Mouse (Mus musculus) limb, embryonic 14.5 days (tissue): ENCODE measurements around the gene Sergef. TPM values are rescaled to one million over a fixed set of nuclear protein-coding genes. Genes with fewer than 3 reads are reported as not detected.

Experiments used
- ATAC-seq: fragments of 200-750 bp; cut with Nextera tagmentation; 2 replicates; pipeline ENCODE4 v1.8.0; 2017; ENCODE audit warnings: low read depth, moderate number of reproducible peaks, moderate TSS enrichment; ENCODE audit not compliant: low FRiP score
- DNase-seq: peaks from one replicate; pipeline ENCODE4 v3.0.0-alpha.2; 2015; ENCODE audit warnings: low spot score
- H3K27ac ChIP-seq: fragments of 300-500 bp; sonication (generic); replicated peaks from 2 replicates; pipeline ENCODE4 v1.5.1; 2014; ENCODE audit warnings: low read depth, mild to moderate bottlenecking, low read length, moderate library complexity, mixed read lengths
- H3K27me3 ChIP-seq: fragments of 300-500 bp; sonication (generic); 2 replicates; pipeline ENCODE4 v1.6.1; 2014; ENCODE audit warnings: low read length, mixed read lengths; ENCODE audit not compliant: control insufficient read depth, insufficient read depth
- H3K36me3 ChIP-seq: fragments of 300-500 bp; sonication (generic); 2 replicates; pipeline ENCODE4 v1.6.1; 2014; ENCODE audit warnings: mild to moderate bottlenecking, low read length, moderate library complexity, mixed read lengths; ENCODE audit not compliant: control insufficient read depth, insufficient read depth
- H3K4me1 ChIP-seq: fragments of 300-500 bp; sonication (generic); 2 replicates; pipeline ENCODE4 v1.6.1; 2014; ENCODE audit warnings: antibody characterized with exemption, low read length, mixed read lengths; ENCODE audit not compliant: control insufficient read depth, insufficient read depth
- H3K4me2 ChIP-seq: fragments of 300-500 bp; sonication (generic); replicated peaks from 2 replicates; pipeline ENCODE4 v1.6.1; 2014; ENCODE audit warnings: low read depth, mild to moderate bottlenecking, low read length, moderate library complexity; ENCODE audit not compliant: severe bottlenecking
- H3K4me3 ChIP-seq: fragments of 300-500 bp; sonication (generic); replicated peaks from 2 replicates; pipeline ENCODE4 v1.5.1; 2014; ENCODE audit warnings: low read length
- H3K9ac ChIP-seq: fragments of 300-500 bp; sonication (generic); 2 replicates; pipeline ENCODE4 v1.6.1; 2014; ENCODE audit warnings: mild to moderate bottlenecking, low read depth, low read length, moderate library complexity; ENCODE audit not compliant: severe bottlenecking
- H3K9me3 ChIP-seq: fragments of 300-500 bp; sonication (generic); 2 replicates; pipeline ENCODE4 v1.6.1; 2016; ENCODE audit warnings: low read length; ENCODE audit not compliant: control insufficient read depth
- POLR2A ChIP-seq: fragments of 200-500 bp; IDR thresholded peaks from 2 replicates; pipeline ENCODE4 v1.8.0; 2012; ENCODE audit warnings: inconsistent platforms, mild to moderate bottlenecking, moderate library complexity, borderline replicate concordance; ENCODE audit not compliant: insufficient read depth, insufficient read length; ENCODE audit errors: extremely low read depth
- whole genome bisulfite sequencing: fragments of 180-500 bp; shearing (Covaris S2); extraction: QIAGEN DNeasy Blood & Tissue Kit; methylation state at CpG from one replicate; pipeline ENCODE4 v1.1.7; 2014; 5-methylcytosine and 5-hydroxymethylcytosine counted together
- polyA plus RNA-seq, 2 experiments: library from polyadenylated mRNA; depleted of rRNA in 1 of 2; stranded (reverse) in 1 of 2; unstranded in 1 of 2; fragments of >200 nt; fragmentation: Nextera tagmentation in 1 of 2; extraction: Ambion mirVana in 1 of 2; gene quantifications; 2 replicates each; pipeline versions ENCODE4 v1.2.1 to v1.2.3; 2012 to 2014

The Sergef gene
- polyA plus RNA-seq, 2 experiments = 12.2 to 12.8 TPM

DNA sequence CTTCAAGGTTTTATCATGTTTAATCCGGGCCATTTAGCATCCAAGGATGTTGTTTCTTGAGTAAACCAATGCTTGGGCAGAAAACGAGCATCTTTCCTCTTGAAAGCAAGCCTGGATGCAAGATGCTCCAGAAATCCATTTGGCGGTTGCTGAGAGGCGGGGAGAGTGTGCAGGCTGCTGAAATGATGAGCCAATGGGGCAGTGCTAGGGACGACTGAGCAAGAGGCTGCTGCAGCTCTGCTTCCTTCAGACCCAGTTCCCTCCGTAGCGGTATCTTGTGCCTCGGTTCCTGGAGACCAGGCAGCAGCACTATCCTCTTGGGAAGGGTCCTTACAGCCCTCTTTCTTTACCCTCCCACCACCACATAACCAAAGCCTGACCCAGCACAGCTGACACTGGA lies 177.3 kb downstream of the Sergef start:
- no peak for TF ChIP-seq POLR2A
- Histone ChIP-seq H3K9ac (no peak overlapping the region), H3K9me3 (no peaks in the 10 kb centered on the region), H3K36me3 (no peaks in the 10 kb centered on the region), H3K27ac (no peak overlapping the region), H3K4me3 (no peak overlapping the region), H3K27me3 (no peaks in the 10 kb centered on the region), H3K4me2 (no peak overlapping the region), H3K4me1 (no peaks in the 10 kb centered on the region)
- 67% methylated on average over 8 of the region's 8 CpGs for WGBS
- DNase-seq (no peak), ATAC-seq (no peak)

DNA sequence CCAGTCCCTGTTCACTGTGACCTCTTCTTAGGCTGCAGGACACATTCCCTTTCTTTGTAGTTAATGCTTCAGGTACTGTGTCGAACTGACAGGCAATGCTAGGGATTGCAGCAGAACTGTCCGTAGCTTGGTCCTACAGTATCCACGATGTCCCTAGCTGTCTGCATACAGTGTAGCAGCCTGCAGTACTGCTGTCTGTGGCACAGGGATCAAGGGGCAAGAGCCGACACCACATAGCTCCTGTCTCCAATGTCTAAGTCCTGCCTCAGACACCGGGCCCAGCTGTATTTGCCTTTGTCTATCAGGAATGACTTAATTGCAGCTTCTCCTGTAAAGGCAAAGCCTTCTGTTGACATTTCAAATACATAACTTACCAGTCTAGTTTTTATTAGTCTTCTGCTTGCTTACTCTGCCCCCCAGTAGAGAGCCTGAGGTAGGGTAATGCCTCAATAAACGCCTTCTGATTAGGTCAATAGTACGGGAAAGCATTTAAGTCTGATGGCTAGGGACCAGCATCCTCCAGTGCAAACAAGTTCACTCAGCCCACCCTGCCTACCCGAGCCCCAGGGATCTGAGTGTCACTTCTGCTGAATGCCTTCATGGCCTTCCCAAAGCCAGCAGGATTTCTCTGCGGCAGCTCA lies 179.9 kb downstream of the Sergef start:
- no peak for ATAC-seq
- Histone ChIP-seq H3K9me3 (peaks cover 6% of the 10 kb centered on the region; the same call in 1 of the 2 replicates), H3K4me2 (no peak overlapping the region), H3K4me3 (no peak overlapping the region), H3K36me3 (no peaks in the 10 kb centered on the region), H3K9ac (no peak overlapping the region), H3K27me3 (no peaks in the 10 kb centered on the region), H3K4me1 (no peaks in the 10 kb centered on the region), H3K27ac (no peak overlapping the region)
- TF ChIP-seq POLR2A = no peak
- WGBS = 63% methylated on average over 9 of the region's 9 CpGs
- DNase-seq = no peak

DNA sequence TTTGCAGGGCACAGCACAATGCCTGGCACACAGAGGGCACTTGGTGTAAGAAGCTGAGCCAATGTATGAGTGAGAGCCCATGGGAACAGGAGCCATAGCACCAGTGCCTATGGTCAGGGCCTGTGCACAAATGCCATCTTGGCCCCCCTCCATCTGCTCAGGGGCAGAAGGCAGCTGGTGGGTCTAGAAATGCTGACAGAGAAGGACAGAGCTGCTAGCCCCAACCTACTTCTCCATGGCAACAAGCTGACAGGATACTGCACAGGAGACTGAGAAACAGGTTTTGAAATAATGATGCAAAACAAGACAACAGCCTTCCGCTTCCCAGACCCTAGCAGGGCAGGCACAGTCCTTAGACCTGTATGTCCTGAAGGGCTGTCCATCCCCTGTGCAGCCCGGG lies 180.4 kb downstream of the Sergef start:
- H3K4me1 ChIP-seq = no peaks in the 10 kb centered on the region
- H3K36me3 ChIP-seq = no peaks in the 10 kb centered on the region
- no peak for TF ChIP-seq POLR2A
- no peak overlapping the region for H3K27ac ChIP-seq
- no peak overlapping the region for H3K4me3 ChIP-seq
- ATAC-seq (no peak), DNase-seq (no peak)
- no peak overlapping the region for H3K9ac ChIP-seq
- WGBS = 77% methylated on average over 2 of the region's 2 CpGs
- H3K4me2 ChIP-seq = no peak overlapping the region
- H3K27me3 ChIP-seq = no peaks in the 10 kb centered on the region
- peaks cover 9% of the 10 kb centered on the region; the same call in 1 of the 2 replicates for H3K9me3 ChIP-seq

DNA sequence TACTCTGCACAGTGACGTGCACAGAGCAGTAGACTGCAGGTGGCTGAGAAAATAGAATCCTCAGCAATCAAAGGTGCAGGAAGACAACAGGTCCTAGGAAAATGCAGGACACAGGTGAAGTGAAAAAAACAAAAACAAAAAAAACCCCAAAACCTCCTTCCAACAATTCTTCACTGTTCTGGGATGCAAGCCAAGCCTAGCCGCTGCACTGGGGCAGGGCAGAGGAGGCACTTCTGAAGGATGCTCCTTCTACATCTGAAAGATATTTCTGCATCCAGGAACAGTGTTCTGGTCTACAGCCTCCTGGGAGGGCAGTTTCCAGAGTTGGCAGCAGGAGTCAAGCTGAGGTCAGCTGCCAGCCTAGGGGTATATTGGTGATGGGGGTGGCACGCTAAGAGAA lies 181.7 kb downstream of the Sergef start:
- ATAC-seq (no peak), DNase-seq (no peak)
- Histone ChIP-seq H3K27me3 (no peaks in the 10 kb centered on the region), H3K4me1 (no peaks in the 10 kb centered on the region), H3K27ac (no peak overlapping the region), H3K36me3 (no peaks in the 10 kb centered on the region), H3K9ac (no peak overlapping the region), H3K9me3 (peaks cover 9% of the 10 kb centered on the region; the same call in 1 of the 2 replicates), H3K4me2 (no peak overlapping the region), H3K4me3 (no peak overlapping the region)
- TF ChIP-seq POLR2A = no peak
- 77% methylated on average over 3 of the region's 3 CpGs for WGBS

DNA sequence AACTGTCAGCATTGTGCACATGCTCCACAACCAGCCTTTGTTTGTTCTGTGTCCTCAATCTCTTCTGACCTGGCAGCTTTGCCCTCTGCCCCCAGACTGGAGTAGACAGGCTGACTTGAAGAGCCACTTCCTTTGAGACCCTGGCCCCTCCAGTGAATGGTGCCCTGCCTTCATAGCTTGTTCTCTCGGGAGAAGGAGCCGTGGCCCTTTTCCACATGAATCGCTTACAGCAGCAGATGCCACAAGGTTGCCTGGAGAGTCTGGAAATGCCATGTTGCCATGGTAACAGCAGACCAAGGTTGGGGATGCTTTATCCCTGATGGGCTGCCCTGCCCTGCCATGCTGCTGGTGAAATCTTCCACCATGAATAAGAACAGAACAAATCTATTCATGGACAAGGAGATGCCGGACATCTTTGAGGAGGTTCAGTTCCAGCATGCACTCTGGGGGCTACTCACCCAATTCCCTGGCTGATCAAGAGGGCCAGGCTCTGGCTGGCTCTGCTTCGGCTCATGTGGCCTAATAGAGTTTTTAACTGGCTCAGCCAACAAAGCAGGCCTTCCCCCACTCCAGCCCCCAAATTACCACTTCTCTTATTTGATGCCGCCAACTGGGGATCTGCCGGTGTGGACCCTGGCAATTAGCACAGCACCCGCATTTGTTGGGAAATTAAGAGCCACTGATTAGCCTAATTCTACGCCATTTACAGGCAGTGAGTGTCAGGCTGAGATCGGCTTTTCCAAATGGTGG lies 185.5 kb downstream of the Sergef start:
- Histone ChIP-seq H3K27me3 (no peaks in the 10 kb centered on the region), H3K9ac (no peak overlapping the region), H3K27ac (no peak overlapping the region), H3K4me3 (no peak overlapping the region), H3K4me2 (no peak overlapping the region), H3K36me3 (no peaks in the 10 kb centered on the region), H3K4me1 (no peaks in the 10 kb centered on the region), H3K9me3 (peaks cover 9% of the 10 kb centered on the region; the same call in 1 of the 2 replicates)
- 26% methylated on average over 10 of the region's 10 CpGs for WGBS
- no peak for TF ChIP-seq POLR2A
- no peak for DNase-seq
- no peak for ATAC-seq
